20 mouse cellular contexts compared by ENCODE assay signal in genomic region chr4:55276300-55276952, GRCm38 (mm10).
DNase-seq lines count a peak whose midpoint lies in the region; ATAC-seq and TF ChIP-seq lines count a peak whose summit lies in the region.
"Had no signal": no experiment of that assay in that cellular context is flagged by ENCODE, and none has a peak within 500 bp of the region (broad histone marks: within the 10 kb centered on the region; RNA-seq: fewer than 3 reads in every experiment).

No protein-coding gene starts in this region.

- no peak overlapping the region for H3K4me3 ChIP-seq in forebrain, embryonic 15.5 days
- no peak overlapping the region for H3K4me3 ChIP-seq in forebrain, embryonic 10.5 days
- no peak overlapping the region for H3K4me3 ChIP-seq in lung, postnatal 0 days (ENCODE audit: low read depth, low read length)
- H3K4me3 ChIP-seq in gastrocnemius, adult 2 months: no peak overlapping the region
- H3K4me3 ChIP-seq: embryonic facial prominence, embryonic 15.5 days; hindbrain, embryonic 15.5 days; limb, embryonic 15.5 days had no signal

- no peaks in the 10 kb centered on the region for H3K4me1 ChIP-seq in forebrain, embryonic 15.5 days
- peaks cover 14% of the 10 kb centered on the region for H3K4me1 ChIP-seq in forebrain, embryonic 10.5 days
- no peaks in the 10 kb centered on the region for H3K4me1 ChIP-seq in lung, postnatal 0 days (ENCODE audit: insufficient read depth, low read depth, low read length)
- H3K4me1 ChIP-seq: embryonic facial prominence, embryonic 15.5 days; hindbrain, embryonic 15.5 days; limb, embryonic 15.5 days had no signal

- WGBS in forebrain, embryonic 15.5 days: 1% methylated on average over 5 of the region's 5 CpGs
- 12% methylated on average over 5 of the region's 5 CpGs for WGBS in forebrain, embryonic 10.5 days
- WGBS in lung, postnatal 0 days: 44% methylated on average over 5 of the region's 5 CpGs

- peaks cover 13% of the 10 kb centered on the region for H3K27me3 ChIP-seq in forebrain, embryonic 15.5 days
- H3K27me3 ChIP-seq in forebrain, embryonic 10.5 days (ENCODE audit: poor library complexity, severe bottlenecking): peaks cover 37% of the 10 kb centered on the region
- H3K27me3 ChIP-seq in lung, postnatal 0 days (replicated peaks; ENCODE audit: insufficient read depth, low read length): no peaks in the 10 kb centered on the region
- H3K27me3 ChIP-seq: embryonic facial prominence, embryonic 15.5 days; hindbrain, embryonic 15.5 days; limb, embryonic 15.5 days had no signal

- intact Hi-C loops in gastrocnemius, adult 2 months (cut with DNase I): no loop called here

- H3K9me3 ChIP-seq in forebrain, embryonic 15.5 days: no peaks in the 10 kb centered on the region
- no peaks in the 10 kb centered on the region for H3K9me3 ChIP-seq in forebrain, embryonic 10.5 days
- no peaks in the 10 kb centered on the region for H3K9me3 ChIP-seq in lung, postnatal 0 days (ENCODE audit: low read length)
- H3K9me3 ChIP-seq: embryonic facial prominence, embryonic 15.5 days; hindbrain, embryonic 15.5 days; limb, embryonic 15.5 days had no signal

- H3K4me2 ChIP-seq in forebrain, embryonic 15.5 days (replicated peaks): no peak overlapping the region
- no peak overlapping the region for H3K4me2 ChIP-seq in lung, postnatal 0 days (replicated peaks; ENCODE audit: low read depth, low read length)
- H3K4me2 ChIP-seq: embryonic facial prominence, embryonic 15.5 days; hindbrain, embryonic 15.5 days; limb, embryonic 15.5 days had no signal

- no peak for TF ChIP-seq CTCF in lung, postnatal 0 days (IDR thresholded peaks at IDR 0.05)
- no peak for TF ChIP-seq CTCF in gastrocnemius, adult 2 months (IDR thresholded peaks at IDR 0.05)

- TF ChIP-seq EP300 in lung, postnatal 0 days (IDR thresholded peaks at IDR 0.05): no peak

- peak; percentile 46 for ATAC-seq in forebrain, embryonic 15.5 days (replicated peaks)
- ATAC-seq in lung, postnatal 0 days: no peak
- ATAC-seq: intestine, embryonic 16.5 days had no signal

- H3K36me3 ChIP-seq in forebrain, embryonic 15.5 days: no peaks in the 10 kb centered on the region
- no peaks in the 10 kb centered on the region for H3K36me3 ChIP-seq in forebrain, embryonic 10.5 days (replicated peaks)
- H3K36me3 ChIP-seq in lung, postnatal 0 days (ENCODE audit: insufficient read depth, low read length): no peaks in the 10 kb centered on the region
- H3K36me3 ChIP-seq: embryonic facial prominence, embryonic 15.5 days; G1E; hindbrain, embryonic 15.5 days; limb, embryonic 15.5 days had no signal

- H3K27ac ChIP-seq in forebrain, embryonic 15.5 days (replicated peaks): no peak overlapping the region
- H3K27ac ChIP-seq in forebrain, embryonic 10.5 days: no peak overlapping the region
- no peak overlapping the region for H3K27ac ChIP-seq in lung, postnatal 0 days (ENCODE audit: low read length)
- H3K27ac ChIP-seq in gastrocnemius, adult 2 months: no peak overlapping the region
- H3K27ac ChIP-seq: embryonic facial prominence, embryonic 15.5 days; hindbrain, embryonic 15.5 days; limb, embryonic 15.5 days; liver, embryonic 14.5 days; macrophage had no signal

- DNase-seq in forebrain, embryonic 10.5 days (ENCODE audit: extremely low spot score, low spot score): no peak
- DNase-seq in lung, postnatal 0 days (ENCODE audit: low spot score): peak; percentile 21
- no peak for DNase-seq in lung, adult 18-20 months
- peak; percentile 42 for DNase-seq in ZHBTc4 (ENCODE audit: low read depth, low spot score)
- DNase-seq in retina, postnatal 1 day: peak; percentile 87
- DNase-seq in gastrocnemius, adult 2 months: no peak
- DNase-seq: adrenal gland, postnatal 10 days; cerebellum, adult 2 months; cerebellum, postnatal 25 days; kidney, postnatal 14 days; left cerebral cortex, postnatal 4 days; thymus, postnatal 25 days had no signal

- no peak overlapping the region for H3K9ac ChIP-seq in forebrain, embryonic 15.5 days (replicated peaks)
- no peak overlapping the region for H3K9ac ChIP-seq in lung, postnatal 0 days (replicated peaks; ENCODE audit: low read depth)
- H3K9ac ChIP-seq: embryonic facial prominence, embryonic 15.5 days; hindbrain, embryonic 15.5 days; limb, embryonic 15.5 days; liver, embryonic 14.5 days had no signal

Comparison
In these comparisons a context has a peak if more than half of its experiments do, and no peak if none do; other contexts are left out.
1. DNase-seq: peak in lung, postnatal 0 days (single experiment), ZHBTc4 (single experiment) and retina, postnatal 1 day (single experiment); none in forebrain, embryonic 10.5 days (single experiment), lung, adult 18-20 months (0 of 2) and gastrocnemius, adult 2 months (single experiment).